8 mouse cellular contexts compared by ENCODE assay signal in genomic region chr8:84771941-84772378, GRCm38 (mm10). TPM values are rescaled to one million over a fixed set of nuclear protein-coding genes. Genes with fewer than 3 reads are reported as not detected.
A peak's percentile ranks its signal among the peaks of the same experiment; 100 is the strongest.
DNase-seq lines count a peak whose midpoint lies in the region; ATAC-seq lines count a peak whose summit lies in the region.

No protein-coding gene starts in this region.

- no peaks in the 10 kb centered on the region for H3K9me3 ChIP-seq in liver, embryonic 12.5 days (replicated peaks)
- no peaks in the 10 kb centered on the region for H3K9me3 ChIP-seq in hindbrain, embryonic 14.5 days (ENCODE audit: control insufficient read depth, low read length)
- H3K9me3 ChIP-seq in midbrain, embryonic 13.5 days, result no peaks in the 10 kb centered on the region

- WGBS in liver, embryonic 12.5 days (ENCODE audit: insufficient replicate concordance), result 6% methylated on average over 34 of the region's 34 CpGs
- WGBS in hindbrain, embryonic 14.5 days, result 5% methylated on average over 34 of the region's 34 CpGs
- 3% methylated on average over 32 of the region's 34 CpGs for WGBS in midbrain, embryonic 13.5 days

- no peaks in the 10 kb centered on the region for H3K36me3 ChIP-seq in liver, embryonic 12.5 days
- H3K36me3 ChIP-seq in hindbrain, embryonic 14.5 days (replicated peaks; ENCODE audit: control insufficient read depth, insufficient read depth), result no peaks in the 10 kb centered on the region
- no peaks in the 10 kb centered on the region for H3K36me3 ChIP-seq in midbrain, embryonic 13.5 days

- peaks cover 99% of the 10 kb centered on the region for H3K27me3 ChIP-seq in liver, embryonic 12.5 days (replicated peaks)
- peaks cover 85% of the 10 kb centered on the region for H3K27me3 ChIP-seq in hindbrain, embryonic 14.5 days (ENCODE audit: control insufficient read depth, insufficient read depth, low read length)
- H3K27me3 ChIP-seq in midbrain, embryonic 13.5 days, result peaks cover 92% of the 10 kb centered on the region

- ATAC-seq in liver, embryonic 12.5 days, result no peak
- ATAC-seq in hindbrain, embryonic 14.5 days (ENCODE audit: low FRiP score), result no peak
- ATAC-seq in midbrain, embryonic 13.5 days, result no peak

- H3K4me2 ChIP-seq in liver, embryonic 12.5 days, result peak overlapping the region; percentile 5; the same call in 1 of the 2 replicates
- peak overlapping the region; percentile 48 for H3K4me2 ChIP-seq in hindbrain, embryonic 14.5 days (replicated peaks)
- H3K4me2 ChIP-seq in midbrain, embryonic 13.5 days (replicated peaks), result peak overlapping the region; percentile 49

- no peak overlapping the region for H3K9ac ChIP-seq in liver, embryonic 12.5 days
- peak overlapping the region; percentile 53 for H3K9ac ChIP-seq in hindbrain, embryonic 14.5 days
- peak overlapping the region; percentile 48; the same call in 1 of the 2 replicates for H3K9ac ChIP-seq in midbrain, embryonic 13.5 days (replicated peaks)

- no peak overlapping the region for H3K4me3 ChIP-seq in liver, embryonic 12.5 days
- H3K4me3 ChIP-seq in hindbrain, embryonic 14.5 days (replicated peaks; ENCODE audit: low read length), result peak overlapping the region; percentile 27
- peak overlapping the region; percentile 31 for H3K4me3 ChIP-seq in midbrain, embryonic 13.5 days (replicated peaks)

- DNase-seq in liver, result no peak
- DNase-seq in cerebellum, postnatal 36 days, result peak; percentile 86 to 89
- no peak for DNase-seq in hindbrain, embryonic 14.5 days (ENCODE audit: low spot score)
- no peak for DNase-seq in spleen, adult 12 weeks (ENCODE audit: low spot score)
- no peak for DNase-seq in thymus, postnatal 10 days (ENCODE audit: low spot score in 2 of 2)
- no peak for DNase-seq in spleen, postnatal 36 days (ENCODE audit: low spot score in 2 of 2)

- H3K4me1 ChIP-seq in liver, embryonic 12.5 days, result peaks cover 24% of the 10 kb centered on the region
- peaks cover 19% of the 10 kb centered on the region for H3K4me1 ChIP-seq in hindbrain, embryonic 14.5 days (replicated peaks; ENCODE audit: control insufficient read depth, insufficient read depth, low read length)
- H3K4me1 ChIP-seq in midbrain, embryonic 13.5 days (replicated peaks), result peaks cover 52% of the 10 kb centered on the region

- H3K27ac ChIP-seq in liver, embryonic 12.5 days, result no peak overlapping the region
- H3K27ac ChIP-seq in hindbrain, embryonic 14.5 days, result peak overlapping the region; percentile 62; the same call in 1 of the 2 replicates
- 0 out of 2 replicates have a peak overlapping the region, but pooled peaks have one; percentile 9 for H3K27ac ChIP-seq in midbrain, embryonic 13.5 days

RNA-seq across cellular contexts. Expression of gene Nfix, which starts 28.2 kb away (rescaled TPM):
- polyA plus RNA-seq in liver, embryonic 12.5 days (2016; fragmentation: Nextera tagmentation; extraction: Ambion mirVana), result 2.8 and 2.9 TPM in 2 replicates
- polyA plus RNA-seq in hindbrain, embryonic 14.5 days (2014; fragmentation: Nextera tagmentation; extraction: Ambion mirVana), result 78.8 and 82.4 TPM in 2 replicates
- polyA plus RNA-seq in midbrain, embryonic 13.5 days (2015; fragmentation: Nextera tagmentation; extraction: Ambion mirVana), result 22.4 and 28.4 TPM in 2 replicates

RNA-seq across cellular contexts. Expression of gene G430095P16Rik, which starts 49.2 kb away (rescaled TPM):
- 11.0 and 12.0 TPM in 2 replicates for polyA plus RNA-seq in liver, embryonic 12.5 days (2016; fragmentation: Nextera tagmentation; extraction: Ambion mirVana)
- polyA plus RNA-seq in hindbrain, embryonic 14.5 days (2014; fragmentation: Nextera tagmentation; extraction: Ambion mirVana), result 0.55 and 0.71 TPM in 2 replicates
- 1.3 and 1.9 TPM in 2 replicates for polyA plus RNA-seq in midbrain, embryonic 13.5 days (2015; fragmentation: Nextera tagmentation; extraction: Ambion mirVana)

RNA-seq across cellular contexts. Expression of gene Dand5, which starts 50.7 kb away (rescaled TPM):
- 3.4 and 4.3 TPM in 2 replicates for polyA plus RNA-seq in liver, embryonic 12.5 days (2016; fragmentation: Nextera tagmentation; extraction: Ambion mirVana)
- 13.5 and 14.6 TPM in 2 replicates for polyA plus RNA-seq in hindbrain, embryonic 14.5 days (2014; fragmentation: Nextera tagmentation; extraction: Ambion mirVana)
- 8.8 and 8.9 TPM in 2 replicates for polyA plus RNA-seq in midbrain, embryonic 13.5 days (2015; fragmentation: Nextera tagmentation; extraction: Ambion mirVana)

RNA-seq across cellular contexts. Expression of gene Gadd45gip1, which starts 59.4 kb away (rescaled TPM):
- 69.9 and 71.0 TPM in 2 replicates for polyA plus RNA-seq in liver, embryonic 12.5 days (2016; fragmentation: Nextera tagmentation; extraction: Ambion mirVana)
- polyA plus RNA-seq in hindbrain, embryonic 14.5 days (2014; fragmentation: Nextera tagmentation; extraction: Ambion mirVana), result 35.0 and 37.4 TPM in 2 replicates
- polyA plus RNA-seq in midbrain, embryonic 13.5 days (2015; fragmentation: Nextera tagmentation; extraction: Ambion mirVana), result 34.5 and 36.3 TPM in 2 replicates

Comparison
In these comparisons a context has a peak if more than half of its experiments do, and no peak if none do; other contexts are left out.
1. DNase-seq: peak in cerebellum, postnatal 36 days (2 of 2); none in liver (single experiment), hindbrain, embryonic 14.5 days (single experiment), spleen, adult 12 weeks (single experiment), thymus, postnatal 10 days (0 of 2) and spleen, postnatal 36 days (0 of 2).
2. Peak in every context shown above with its lines, with median percentiles within 50 percentile points of each other: H3K4me2 ChIP-seq.